Mouse (Mus musculus): ENCODE data around the gene Hmx2. TPM values are rescaled to one million over a fixed set of nuclear protein-coding genes. Genes with fewer than 3 reads are reported as not detected.

The Hmx2 gene
- polyA plus RNA-seq, 1 experiment: 8.8 TPM

DNA sequence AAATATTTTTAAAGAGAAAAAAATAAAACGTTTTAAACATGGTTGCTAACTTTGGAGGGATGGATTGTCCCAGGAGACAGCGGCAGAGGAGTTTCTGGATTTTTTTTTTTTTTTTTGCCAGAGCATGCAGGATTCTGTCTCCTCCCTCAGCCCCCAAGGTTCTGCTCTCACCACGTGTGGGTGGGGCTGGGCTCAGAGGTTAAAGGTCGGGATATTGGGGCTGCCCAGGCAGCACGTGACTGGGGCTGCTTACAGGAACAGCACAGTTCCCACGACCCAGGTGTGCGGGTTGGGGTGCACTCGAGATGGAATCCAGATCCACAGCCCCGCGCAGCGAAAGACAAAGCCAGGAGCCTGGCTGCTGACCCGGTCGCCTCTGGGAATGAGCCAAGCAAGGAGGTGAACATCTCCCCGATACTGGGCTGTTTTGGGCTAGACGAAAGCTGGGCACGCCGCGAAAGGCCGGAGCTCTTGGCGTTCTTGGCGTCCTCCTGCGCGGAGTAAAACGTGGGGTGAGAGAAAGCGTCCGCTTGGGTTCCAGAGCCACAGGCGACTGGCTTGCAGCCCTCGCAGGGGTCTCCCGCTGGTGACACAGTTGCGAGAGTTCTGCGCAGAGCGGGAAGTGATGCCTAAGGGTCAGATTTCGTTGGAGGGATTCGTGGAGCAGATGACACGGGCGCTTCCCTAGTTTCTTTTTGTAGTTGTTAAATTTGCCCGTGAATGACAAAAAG is 8.1 kb downstream of the Hmx2 start:
- H3K27ac ChIP-seq (ENCODE audit: insufficient read depth, low read depth, low read length): no peak overlapping the region
- peaks cover 12% of the 10 kb centered on the region for H3K27me3 ChIP-seq (replicated peaks; ENCODE audit: control insufficient read depth, insufficient read depth, low read length)
- TF ChIP-seq CTCF (conservative IDR thresholded peaks at IDR 0.05; ENCODE audit: insufficient read depth, insufficient read length, low read depth, low read length): no peak
- no peak for TF ChIP-seq POLR2A (IDR thresholded peaks at IDR 0.05; ENCODE audit: low read depth, low read length)
- no peaks in the 10 kb centered on the region for H3K36me3 ChIP-seq (ENCODE audit: control insufficient read depth, insufficient read depth, low read length)
- 5% methylated on average over 37 of the region's 37 CpGs for WGBS
- DNase-seq: peak; percentile 32
- 0 out of 2 replicates have a peak, but pooled peaks cover 2% of the 10 kb centered on the region for H3K4me1 ChIP-seq (ENCODE audit: control insufficient read depth, insufficient read depth, low read length)
- H3K4me3 ChIP-seq (ENCODE audit: insufficient read depth, low read depth, low read length): no peak overlapping the region

DNA sequence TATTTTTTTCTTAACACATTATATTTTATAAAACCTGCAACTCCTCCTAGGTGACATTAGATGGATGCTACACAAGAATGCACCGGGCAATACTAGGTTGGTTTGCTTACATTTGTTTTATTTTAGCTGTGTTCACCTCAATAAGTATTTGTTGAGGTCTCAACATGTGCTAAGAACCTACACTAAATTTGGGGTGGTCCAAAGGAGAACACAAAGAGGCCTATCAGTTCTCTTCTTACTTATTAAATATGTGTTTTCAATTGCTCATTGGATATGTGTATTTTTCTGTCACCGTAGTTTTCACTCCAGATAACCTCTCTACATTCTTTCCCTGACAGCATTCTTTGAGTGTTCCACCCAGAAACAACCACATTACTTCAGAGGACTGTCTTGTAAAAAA is 9.2 kb downstream of the Hmx2 start:
- no peak overlapping the region for H3K4me3 ChIP-seq (ENCODE audit: insufficient read depth, low read depth, low read length)
- DNase-seq: no peak
- H3K27ac ChIP-seq (ENCODE audit: insufficient read depth, low read depth, low read length): no peak overlapping the region
- H3K4me1 ChIP-seq (ENCODE audit: control insufficient read depth, insufficient read depth, low read length): 0 out of 2 replicates have a peak, but pooled peaks cover 2% of the 10 kb centered on the region
- no peaks in the 10 kb centered on the region for H3K36me3 ChIP-seq (ENCODE audit: control insufficient read depth, insufficient read depth, low read length)
- 59% methylated on average over 2 of the region's 2 CpGs for WGBS
- TF ChIP-seq CTCF (conservative IDR thresholded peaks at IDR 0.05; ENCODE audit: insufficient read depth, insufficient read length, low read depth, low read length): no peak
- no peak for TF ChIP-seq POLR2A (IDR thresholded peaks at IDR 0.05; ENCODE audit: low read depth, low read length)
- peaks cover 7% of the 10 kb centered on the region for H3K27me3 ChIP-seq (replicated peaks; ENCODE audit: control insufficient read depth, insufficient read depth, low read length)

DNA sequence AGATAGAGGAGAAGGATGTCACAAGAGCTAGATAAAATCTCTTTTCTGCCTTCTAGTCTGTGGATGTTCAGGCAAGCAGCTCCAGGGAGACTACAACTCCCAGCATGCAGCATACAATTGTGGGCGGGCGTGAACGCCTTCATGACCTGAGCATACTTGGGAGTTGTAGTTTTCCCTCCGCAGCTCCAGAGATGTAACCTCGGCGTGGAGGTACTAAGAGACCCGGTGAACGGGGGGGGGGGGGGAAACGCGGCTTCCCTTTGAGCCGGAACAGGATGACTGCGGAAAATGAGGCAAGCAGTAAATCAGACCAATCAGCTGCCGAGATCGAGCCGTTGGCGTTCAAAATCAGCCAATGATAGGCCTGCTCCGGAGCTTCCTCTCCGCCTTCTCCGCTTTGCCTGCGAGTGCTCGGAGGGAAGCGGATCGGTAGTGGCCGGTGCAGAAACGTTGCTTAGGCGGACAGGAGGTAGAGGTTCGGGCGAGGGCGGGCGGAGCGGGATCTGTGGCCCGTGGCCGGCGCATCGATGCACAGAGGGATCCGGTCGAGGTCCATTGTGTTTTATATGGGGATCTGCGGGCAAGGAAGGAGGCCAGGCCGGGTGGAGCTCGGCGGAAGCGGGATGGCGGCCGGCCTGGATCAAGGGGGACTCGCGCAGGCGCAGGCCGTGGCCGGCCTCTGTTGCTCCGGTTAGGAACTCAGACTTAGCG is 11.6 kb downstream of the Hmx2 start, which contains the start of gene Bub3:
Bub3 (plus strand) TSS at position 237 of the 711 bp plus-strand sequence.
- WGBS: under 1% methylated on average over 50 of the region's 51 CpGs
- Histone ChIP-seq H3K27ac (ENCODE audit: insufficient read depth, low read depth, low read length) (peak within 1 kb of the TSS; percentile 82), H3K4me3 (ENCODE audit: insufficient read depth, low read depth, low read length) (peak within 1 kb of the TSS; percentile 90)

GRCm38 (mm10) chr7:131560697-131561042 is 12.1 kb downstream of the Hmx2 start:
- 0 out of 2 replicates have a peak, but pooled peaks cover 2% of the 10 kb centered on the region for H3K4me1 ChIP-seq (ENCODE audit: control insufficient read depth, insufficient read depth, low read length)
- peak overlapping the region; percentile 90 for H3K4me3 ChIP-seq (ENCODE audit: insufficient read depth, low read depth, low read length)
- no peaks in the 10 kb centered on the region; the same call in none of the 2 replicates for H3K36me3 ChIP-seq (ENCODE audit: control insufficient read depth, insufficient read depth, low read length)
- DNase-seq: no peak
- TF ChIP-seq POLR2A (IDR thresholded peaks at IDR 0.05; ENCODE audit: low read depth, low read length) (no peak), CTCF (conservative IDR thresholded peaks at IDR 0.05; ENCODE audit: insufficient read depth, insufficient read length, low read depth, low read length) (no peak)
- peaks cover 2% of the 10 kb centered on the region; the same call in 1 of the 2 replicates for H3K27me3 ChIP-seq (replicated peaks; ENCODE audit: control insufficient read depth, insufficient read depth, low read length)
- H3K27ac ChIP-seq (ENCODE audit: insufficient read depth, low read depth, low read length): 0 out of 2 replicates have a peak overlapping the region, but pooled peaks have one; percentile 4
- WGBS: 1% methylated on average over 14 of the region's 14 CpGs

More for the DNA sequence above, 11.6 kb downstream of the Hmx2 start, which contains the start of gene Bub3:
- Histone ChIP-seq H3K4me1 (ENCODE audit: control insufficient read depth, insufficient read depth, low read length) (0 out of 2 replicates have a peak, but pooled peaks cover 2% of the 10 kb centered on the region), H3K27me3 (replicated peaks; ENCODE audit: control insufficient read depth, insufficient read depth, low read length) (peaks cover 5% of the 10 kb centered on the region; the same call in 1 of the 2 replicates), H3K36me3 (ENCODE audit: control insufficient read depth, insufficient read depth, low read length) (no peaks in the 10 kb centered on the region; the same call in none of the 2 replicates)
- peak; percentile 97 for DNase-seq
- TF ChIP-seq CTCF (conservative IDR thresholded peaks at IDR 0.05; ENCODE audit: insufficient read depth, insufficient read length, low read depth, low read length): no peak
- peak; percentile 69 for TF ChIP-seq POLR2A (IDR thresholded peaks at IDR 0.05; ENCODE audit: low read depth, low read length)

DNA sequence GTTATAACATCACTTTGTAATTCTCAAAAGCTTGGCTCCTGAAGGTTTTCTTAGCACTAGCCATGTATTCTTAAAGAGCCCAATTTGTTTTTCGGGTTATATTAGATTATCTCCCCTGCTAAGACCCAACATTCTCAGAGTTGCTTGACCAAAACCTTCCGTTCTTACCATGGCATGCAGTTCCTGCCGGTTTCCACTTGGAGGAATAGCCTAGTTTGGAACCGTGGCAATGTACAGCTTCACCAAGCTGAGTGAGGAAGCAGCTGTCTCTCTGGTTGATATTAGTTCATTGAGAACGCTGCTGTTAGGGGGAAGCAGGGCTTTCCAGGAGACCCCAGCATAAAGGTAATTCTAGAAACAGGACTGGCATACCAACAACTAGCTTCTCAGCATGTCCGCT is 26.7 kb downstream of the Hmx2 start:
- H3K4me1 ChIP-seq (ENCODE audit: control insufficient read depth, insufficient read depth, low read length): no peaks in the 10 kb centered on the region
- WGBS: 82% methylated on average over 6 of the region's 6 CpGs
- TF ChIP-seq POLR2A (IDR thresholded peaks at IDR 0.05; ENCODE audit: low read depth, low read length) (no peak), CTCF (conservative IDR thresholded peaks at IDR 0.05; ENCODE audit: insufficient read depth, insufficient read length, low read depth, low read length) (no peak)
- no peak overlapping the region for H3K27ac ChIP-seq (ENCODE audit: insufficient read depth, low read depth, low read length)
- no peaks in the 10 kb centered on the region for H3K27me3 ChIP-seq (replicated peaks; ENCODE audit: control insufficient read depth, insufficient read depth, low read length)
- no peak for DNase-seq
- no peaks in the 10 kb centered on the region for H3K36me3 ChIP-seq (ENCODE audit: control insufficient read depth, insufficient read depth, low read length)
- H3K4me3 ChIP-seq (ENCODE audit: insufficient read depth, low read depth, low read length): no peak overlapping the region

- WGBS: 20% methylated on average over 9 of the region's 9 CpGs
- no peak overlapping the region for H3K27ac ChIP-seq (ENCODE audit: insufficient read depth, low read depth, low read length)
- no peaks in the 10 kb centered on the region for H3K4me1 ChIP-seq (ENCODE audit: control insufficient read depth, insufficient read depth, low read length)
- H3K27me3 ChIP-seq (replicated peaks; ENCODE audit: control insufficient read depth, insufficient read depth, low read length): no peaks in the 10 kb centered on the region
- no peaks in the 10 kb centered on the region for H3K36me3 ChIP-seq (ENCODE audit: control insufficient read depth, insufficient read depth, low read length)
- DNase-seq: no peak
- no peak for TF ChIP-seq POLR2A (IDR thresholded peaks at IDR 0.05; ENCODE audit: low read depth, low read length)
- no peak for TF ChIP-seq CTCF (conservative IDR thresholded peaks at IDR 0.05; ENCODE audit: insufficient read depth, insufficient read length, low read depth, low read length)
- no peak overlapping the region for H3K4me3 ChIP-seq (ENCODE audit: insufficient read depth, low read depth, low read length)
Observed at GRCm38 (mm10) chr7:131582178-131582577, 33.6 kb downstream of the Hmx2 start.

GRCm38 (mm10) chr7:131585551-131585950 is 37.0 kb downstream of the Hmx2 start:
- 89% methylated on average over 5 of the region's 5 CpGs for WGBS
- TF ChIP-seq POLR2A (IDR thresholded peaks at IDR 0.05; ENCODE audit: low read depth, low read length) (no peak), CTCF (conservative IDR thresholded peaks at IDR 0.05; ENCODE audit: insufficient read depth, insufficient read length, low read depth, low read length) (no peak)

More at GRCm38 (mm10) chr7:131585551-131585950, 37.0 kb downstream of the Hmx2 start:
- no peaks in the 10 kb centered on the region for H3K4me1 ChIP-seq (ENCODE audit: control insufficient read depth, insufficient read depth, low read length)
- H3K27ac ChIP-seq (ENCODE audit: insufficient read depth, low read depth, low read length): no peak overlapping the region
- H3K36me3 ChIP-seq (ENCODE audit: control insufficient read depth, insufficient read depth, low read length): no peaks in the 10 kb centered on the region
- no peaks in the 10 kb centered on the region for H3K27me3 ChIP-seq (replicated peaks; ENCODE audit: control insufficient read depth, insufficient read depth, low read length)
- H3K4me3 ChIP-seq (ENCODE audit: insufficient read depth, low read depth, low read length): no peak overlapping the region
- no peak for DNase-seq

All from kidney, adult 2 months (tissue).